Mouse (Mus musculus) c-Kit-positive CD71-negative TER-119-negative erythroid progenitor cells, embryonic 14.5 days (primary cell): Measurements from ENCODE around the gene Irs2.

ENCODE experiments used
- DNase-seq: peaks from one replicate; pipeline ENCODE4 v3.0.0-alpha.2; 2013; ENCODE audit warnings: low read depth

Irs2 gene

GRCm38 (mm10) chr8:10989946-10990345, 18.3 kb downstream of the Irs2 start:
- DNase-seq, result no peak

- no peak for DNase-seq
These were observed 21.6 kb downstream of the Irs2 start for GRCm38 (mm10) chr8:10986638-10987037.

GRCm38 (mm10) chr8:10985064-10985463, 23.2 kb downstream of the Irs2 start:
- DNase-seq, result no peak

- DNase-seq, result no peak
These were observed 27.4 kb downstream of the Irs2 start for GRCm38 (mm10) chr8:10980876-10981275.

- DNase-seq, result no peak
These were observed 28.3 kb downstream of the Irs2 start for GRCm38 (mm10) chr8:10979916-10980315.

- no peak for DNase-seq
These were observed 29.0 kb downstream of the Irs2 start for GRCm38 (mm10) chr8:10979196-10979794.

- DNase-seq, result no peak
These were observed 29.9 kb downstream of the Irs2 start for GRCm38 (mm10) chr8:10978377-10978776.

- no peak for DNase-seq
These were observed 30.4 kb downstream of the Irs2 start for GRCm38 (mm10) chr8:10977742-10978376.

- no peak for DNase-seq
These were observed 33.6 kb downstream of the Irs2 start for GRCm38 (mm10) chr8:10974659-10975058.

- DNase-seq, result no peak
These were observed 34.1 kb downstream of the Irs2 start for GRCm38 (mm10) chr8:10974126-10974525.

GRCm38 (mm10) chr8:10972851-10973452, 35.3 kb downstream of the Irs2 start:
- DNase-seq, result no peak

GRCm38 (mm10) chr8:10971984-10972383, 36.3 kb downstream of the Irs2 start:
- DNase-seq, result no peak

- DNase-seq, result no peak
These were observed 36.7 kb downstream of the Irs2 start for GRCm38 (mm10) chr8:10971509-10971908.

- DNase-seq, result no peak
These were observed 37.5 kb downstream of the Irs2 start for GRCm38 (mm10) chr8:10970496-10971456.

GRCm38 (mm10) chr8:10968687-10969086, 39.6 kb downstream of the Irs2 start:
- DNase-seq, result no peak

- no peak for DNase-seq
These were observed 42.7 kb downstream of the Irs2 start for GRCm38 (mm10) chr8:10965401-10966117.

- DNase-seq, result no peak
These were observed 43.7 kb downstream of the Irs2 start for GRCm38 (mm10) chr8:10964511-10965099.

GRCm38 (mm10) chr8:10961989-10962388, 46.3 kb downstream of the Irs2 start:
- DNase-seq, result no peak

GRCm38 (mm10) chr8:10960277-10960819, 47.9 kb downstream of the Irs2 start:
- DNase-seq, result no peak

GRCm38 (mm10) chr8:10957292-10957955, 50.8 kb downstream of the Irs2 start:
- DNase-seq, result no peak
